Mouse (Mus musculus): Measurements from ENCODE around the gene Smoc2. TPM values are rescaled to one million over a fixed set of nuclear protein-coding genes. Genes with fewer than 3 reads are reported as not detected.

Gene Smoc2
- polyA plus RNA-seq, 1 experiment = 33.4 TPM

DNA sequence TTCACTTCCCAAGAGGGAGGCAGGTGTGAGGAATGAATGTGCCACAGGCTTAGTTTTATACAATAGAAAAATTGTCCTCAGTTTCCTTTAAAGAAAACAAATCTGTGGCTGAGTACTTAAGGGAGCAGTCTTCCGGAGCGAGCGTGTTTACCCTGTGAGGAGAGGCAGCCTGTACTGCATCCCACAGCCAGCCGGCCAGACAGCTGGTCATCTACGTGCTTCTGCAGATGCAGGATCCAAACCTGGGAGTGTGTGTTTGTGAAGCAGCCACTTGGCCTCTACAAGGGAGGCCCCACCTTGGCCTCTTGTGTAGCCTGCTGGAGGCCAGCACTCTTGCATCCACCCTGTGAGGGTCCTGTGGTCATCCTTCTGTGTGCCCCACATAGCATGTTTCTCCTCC is 24.7 kb upstream of the Smoc2 start:
- H3K4me3 ChIP-seq (ENCODE audit: insufficient read depth, low read depth, low read length) = no peak overlapping the region
- no peak for TF ChIP-seq CTCF (conservative IDR thresholded peaks at IDR 0.05; ENCODE audit: insufficient read depth, insufficient read length, low read depth, low read length)
- TF ChIP-seq POLR2A (IDR thresholded peaks at IDR 0.05; ENCODE audit: low read depth, low read length) = no peak
- H3K27ac ChIP-seq (ENCODE audit: insufficient read depth, low read depth, low read length) = no peak overlapping the region
- H3K27me3 ChIP-seq (replicated peaks; ENCODE audit: control insufficient read depth, insufficient read depth, low read length) = no peaks in the 10 kb centered on the region
- no peak for DNase-seq
- H3K36me3 ChIP-seq (ENCODE audit: control insufficient read depth, insufficient read depth, low read length) = no peaks in the 10 kb centered on the region
- H3K4me1 ChIP-seq (ENCODE audit: control insufficient read depth, insufficient read depth, low read length) = no peaks in the 10 kb centered on the region
- 42% methylated on average over 5 of the region's 5 CpGs for WGBS

DNA sequence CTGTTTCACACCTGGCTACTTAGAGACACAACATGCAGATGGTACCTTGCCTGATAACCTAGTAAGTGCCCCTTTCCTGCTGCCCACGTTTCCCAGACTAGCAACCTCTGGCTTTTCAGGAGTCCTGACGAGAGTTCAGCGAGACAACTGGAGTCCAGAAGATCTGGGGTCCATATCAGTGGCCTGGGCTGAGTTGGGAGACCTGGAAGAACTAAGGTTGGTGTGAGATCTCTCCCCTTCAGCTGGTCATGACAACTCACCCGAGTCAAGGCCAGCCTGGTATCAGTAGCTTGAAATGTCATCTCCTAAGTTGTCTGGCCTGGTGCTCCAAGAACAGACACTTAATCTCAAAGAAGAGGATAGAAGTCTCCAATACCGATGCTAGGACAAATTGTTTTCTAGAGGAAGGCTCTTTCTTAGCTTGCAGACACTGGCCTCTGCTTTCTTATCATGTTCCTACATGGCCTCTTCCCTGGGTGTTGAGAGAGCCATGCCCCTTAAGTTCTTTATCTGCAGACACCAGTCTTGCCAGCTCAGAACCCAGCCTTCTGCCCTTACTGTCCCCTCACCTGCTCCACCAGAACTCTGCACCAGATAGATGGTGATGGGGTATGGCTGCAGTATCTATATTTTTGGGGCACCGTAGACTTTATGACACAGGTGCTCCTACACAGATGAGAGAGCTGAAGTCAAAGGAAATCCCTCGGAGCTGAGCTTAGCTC is 21.3 kb upstream of the Smoc2 start:
- H3K36me3 ChIP-seq (ENCODE audit: control insufficient read depth, insufficient read depth, low read length) = no peaks in the 10 kb centered on the region
- no peaks in the 10 kb centered on the region for H3K4me1 ChIP-seq (ENCODE audit: control insufficient read depth, insufficient read depth, low read length)
- H3K27ac ChIP-seq (ENCODE audit: insufficient read depth, low read depth, low read length) = no peak overlapping the region
- no peak for DNase-seq
- WGBS = 82% methylated on average over 7 of the region's 7 CpGs
- H3K27me3 ChIP-seq (replicated peaks; ENCODE audit: control insufficient read depth, insufficient read depth, low read length) = no peaks in the 10 kb centered on the region
- no peak overlapping the region for H3K4me3 ChIP-seq (ENCODE audit: insufficient read depth, low read depth, low read length)
- no peak for TF ChIP-seq POLR2A (IDR thresholded peaks at IDR 0.05; ENCODE audit: low read depth, low read length)
- TF ChIP-seq CTCF (conservative IDR thresholded peaks at IDR 0.05; ENCODE audit: insufficient read depth, insufficient read length, low read depth, low read length) = no peak

DNA sequence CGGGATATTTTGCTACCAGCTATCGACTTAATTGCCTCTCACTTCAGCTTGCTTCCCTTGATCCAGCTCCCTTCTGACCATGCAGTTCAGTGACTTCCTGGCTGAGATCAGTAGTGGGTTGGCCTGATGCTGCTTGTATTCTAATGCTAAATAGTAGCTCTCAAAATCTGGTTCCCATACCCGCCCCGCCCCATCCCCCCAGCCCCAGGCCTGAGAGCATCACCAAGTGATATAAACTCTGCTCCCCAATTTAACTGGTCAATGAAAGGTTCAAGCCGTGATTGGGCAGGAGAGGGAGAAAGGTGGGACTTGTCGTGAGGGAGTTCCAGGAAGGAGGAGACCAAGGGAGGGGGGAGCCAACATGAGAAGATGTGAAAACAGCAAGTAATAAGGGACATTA is 20.4 kb upstream of the Smoc2 start:
- Histone ChIP-seq H3K27me3 (replicated peaks; ENCODE audit: control insufficient read depth, insufficient read depth, low read length) (no peaks in the 10 kb centered on the region), H3K36me3 (ENCODE audit: control insufficient read depth, insufficient read depth, low read length) (no peaks in the 10 kb centered on the region), H3K4me3 (ENCODE audit: insufficient read depth, low read depth, low read length) (no peak overlapping the region), H3K27ac (ENCODE audit: insufficient read depth, low read depth, low read length) (no peak overlapping the region), H3K4me1 (ENCODE audit: control insufficient read depth, insufficient read depth, low read length) (no peaks in the 10 kb centered on the region)
- WGBS = 38% methylated on average over 6 of the region's 6 CpGs
- no peak for DNase-seq
- TF ChIP-seq POLR2A (IDR thresholded peaks at IDR 0.05; ENCODE audit: low read depth, low read length) = no peak
- TF ChIP-seq CTCF (conservative IDR thresholded peaks at IDR 0.05; ENCODE audit: insufficient read depth, insufficient read length, low read depth, low read length) = no peak

DNA sequence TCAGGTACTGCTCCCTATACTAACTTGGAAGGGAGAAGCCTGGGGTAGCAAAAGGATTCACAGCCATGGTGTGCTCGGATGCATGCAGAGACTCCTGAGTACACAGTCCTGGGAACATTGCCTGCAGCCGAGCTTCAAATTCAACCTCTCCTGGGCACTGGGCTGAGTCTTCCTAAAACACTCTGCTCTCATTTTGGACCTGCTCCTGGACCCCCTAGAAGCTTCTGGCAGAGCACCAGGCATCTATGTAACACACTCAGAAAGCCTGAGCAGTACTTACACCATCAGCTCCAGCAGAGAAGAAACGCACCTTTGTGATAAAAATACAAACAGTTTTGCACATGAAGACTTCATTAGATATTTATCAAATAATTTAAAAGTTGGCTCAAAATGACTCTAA is 18.3 kb upstream of the Smoc2 start:
- H3K27ac ChIP-seq (ENCODE audit: insufficient read depth, low read depth, low read length) = no peak overlapping the region
- TF ChIP-seq POLR2A (IDR thresholded peaks at IDR 0.05; ENCODE audit: low read depth, low read length) (no peak), CTCF (conservative IDR thresholded peaks at IDR 0.05; ENCODE audit: insufficient read depth, insufficient read length, low read depth, low read length) (no peak)
- no peaks in the 10 kb centered on the region for H3K27me3 ChIP-seq (replicated peaks; ENCODE audit: control insufficient read depth, insufficient read depth, low read length)
- no peak for DNase-seq
- H3K36me3 ChIP-seq (ENCODE audit: control insufficient read depth, insufficient read depth, low read length) = no peaks in the 10 kb centered on the region
- WGBS = 78% methylated on average over 3 of the region's 3 CpGs
- H3K4me3 ChIP-seq (ENCODE audit: insufficient read depth, low read depth, low read length) = no peak overlapping the region
- no peaks in the 10 kb centered on the region for H3K4me1 ChIP-seq (ENCODE audit: control insufficient read depth, insufficient read depth, low read length)

DNA sequence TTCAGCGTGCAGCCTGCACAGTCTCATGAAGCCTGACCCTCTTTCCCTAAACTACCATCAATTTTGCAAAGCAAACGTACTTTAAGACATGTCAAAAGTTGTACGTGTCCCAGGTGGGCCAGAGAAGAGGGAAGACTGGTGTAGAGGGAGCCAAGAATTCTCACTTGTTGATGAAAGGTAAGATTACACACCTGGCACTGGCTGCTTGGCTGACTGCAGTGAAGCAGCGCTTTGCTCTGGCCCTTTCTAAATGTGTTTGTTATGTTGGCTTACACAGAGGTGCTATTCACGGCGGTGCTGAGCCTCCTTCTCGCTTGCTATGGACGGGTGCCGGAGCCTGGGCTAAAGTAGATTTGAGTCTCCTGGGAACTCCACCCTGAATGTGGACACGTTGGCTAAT is 17.1 kb upstream of the Smoc2 start:
- DNase-seq = no peak
- no peaks in the 10 kb centered on the region for H3K36me3 ChIP-seq (ENCODE audit: control insufficient read depth, insufficient read depth, low read length)
- TF ChIP-seq CTCF (conservative IDR thresholded peaks at IDR 0.05; ENCODE audit: insufficient read depth, insufficient read length, low read depth, low read length) (no peak), POLR2A (IDR thresholded peaks at IDR 0.05; ENCODE audit: low read depth, low read length) (no peak)
- 74% methylated on average over 10 of the region's 10 CpGs for WGBS
- H3K4me3 ChIP-seq (ENCODE audit: insufficient read depth, low read depth, low read length) = no peak overlapping the region
- H3K4me1 ChIP-seq (ENCODE audit: control insufficient read depth, insufficient read depth, low read length) = no peaks in the 10 kb centered on the region
- no peaks in the 10 kb centered on the region for H3K27me3 ChIP-seq (replicated peaks; ENCODE audit: control insufficient read depth, insufficient read depth, low read length)
- H3K27ac ChIP-seq (ENCODE audit: insufficient read depth, low read depth, low read length) = no peak overlapping the region

DNA sequence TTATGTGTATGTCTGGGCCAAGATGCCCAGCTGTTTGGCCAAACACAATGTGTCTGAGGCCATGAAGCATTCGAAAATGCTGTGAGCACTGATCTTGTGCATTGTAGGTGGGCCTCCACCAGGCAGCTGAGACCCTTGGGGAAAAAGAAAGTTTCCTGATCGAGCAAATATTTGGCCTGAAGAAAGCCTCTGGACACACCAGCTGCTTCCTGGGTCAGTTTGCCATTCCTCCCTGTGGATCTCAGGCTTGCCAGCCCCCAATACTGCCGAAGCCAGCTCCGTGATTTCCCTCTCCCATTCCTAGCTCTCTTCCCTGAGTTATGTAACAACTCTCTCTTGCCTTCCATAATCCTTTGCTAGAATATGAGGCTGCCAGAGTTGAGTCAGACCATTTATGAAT is 11.3 kb upstream of the Smoc2 start:
- H3K36me3 ChIP-seq (ENCODE audit: control insufficient read depth, insufficient read depth, low read length) = no peaks in the 10 kb centered on the region
- H3K4me1 ChIP-seq (ENCODE audit: control insufficient read depth, insufficient read depth, low read length) = no peaks in the 10 kb centered on the region
- H3K27ac ChIP-seq (ENCODE audit: insufficient read depth, low read depth, low read length) = no peak overlapping the region
- H3K4me3 ChIP-seq (ENCODE audit: insufficient read depth, low read depth, low read length) = no peak overlapping the region
- TF ChIP-seq POLR2A (IDR thresholded peaks at IDR 0.05; ENCODE audit: low read depth, low read length) (no peak), CTCF (conservative IDR thresholded peaks at IDR 0.05; ENCODE audit: insufficient read depth, insufficient read length, low read depth, low read length) (no peak)
- WGBS = 79% methylated on average over 4 of the region's 4 CpGs
- DNase-seq = no peak
- no peaks in the 10 kb centered on the region for H3K27me3 ChIP-seq (replicated peaks; ENCODE audit: control insufficient read depth, insufficient read depth, low read length)

DNA sequence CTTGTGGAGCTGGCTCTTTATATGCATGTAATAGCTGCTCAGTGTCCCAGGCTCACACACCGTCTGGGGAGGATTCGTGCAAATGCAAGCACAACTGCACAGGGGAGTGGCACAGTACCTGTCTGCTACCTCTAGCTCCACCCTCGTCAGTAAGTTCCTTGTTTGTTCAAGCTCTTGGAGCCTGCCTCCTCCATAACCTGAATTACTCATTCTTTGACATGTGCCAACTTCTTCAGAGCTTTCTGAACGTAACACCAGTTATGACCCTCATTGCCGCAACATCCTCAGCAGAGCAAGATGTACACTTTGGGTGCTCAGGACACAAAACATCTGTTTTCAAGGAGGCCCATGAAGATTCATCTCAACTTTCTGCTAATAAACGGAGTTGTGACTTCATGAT is 5.9 kb upstream of the Smoc2 start:
- H3K4me3 ChIP-seq (ENCODE audit: insufficient read depth, low read depth, low read length) = no peak overlapping the region
- no peak overlapping the region for H3K27ac ChIP-seq (ENCODE audit: insufficient read depth, low read depth, low read length)
- 69% methylated on average over 6 of the region's 6 CpGs for WGBS
- no peak for DNase-seq
- TF ChIP-seq POLR2A (IDR thresholded peaks at IDR 0.05; ENCODE audit: low read depth, low read length) (no peak), CTCF (conservative IDR thresholded peaks at IDR 0.05; ENCODE audit: insufficient read depth, insufficient read length, low read depth, low read length) (no peak)
- no peaks in the 10 kb centered on the region for H3K36me3 ChIP-seq (ENCODE audit: control insufficient read depth, insufficient read depth, low read length)
- H3K4me1 ChIP-seq (ENCODE audit: control insufficient read depth, insufficient read depth, low read length) = no peaks in the 10 kb centered on the region
- no peaks in the 10 kb centered on the region for H3K27me3 ChIP-seq (replicated peaks; ENCODE audit: control insufficient read depth, insufficient read depth, low read length)
